Mouse (Mus musculus) mesoderm, embryonic 11.5 days (tissue): ENCODE measurements around the gene Olfr71.

Experiments used
- DNase-seq: peaks from one replicate; pipeline ENCODE4 v3.0.0-alpha.2; 2012; ENCODE audit warnings: low read depth, low spot score

Olfr71 gene

GRCm38 (mm10) chr4:43709869-43710268 lies at the start of gene Olfr71:
TSS of gene Olfr71 (minus strand) at chr4:43710255.
- no peak for DNase-seq

- DNase-seq, result no peak
Observed at GRCm38 (mm10) chr4:43757213-43757612, 47.2 kb upstream of the Olfr71 start.

- DNase-seq, result peak; percentile 47
Observed at GRCm38 (mm10) chr4:43745187-43745586, 35.1 kb upstream of the Olfr71 start.

- no peak for DNase-seq
Observed at GRCm38 (mm10) chr4:43743099-43743498, 33.0 kb upstream of the Olfr71 start.

- no peak for DNase-seq
Observed at GRCm38 (mm10) chr4:43742637-43743036, 32.6 kb upstream of the Olfr71 start.

- no peak for DNase-seq
Observed at GRCm38 (mm10) chr4:43741526-43741925, 31.5 kb upstream of the Olfr71 start.

- no peak for DNase-seq
Observed at GRCm38 (mm10) chr4:43738989-43739674, 29.1 kb upstream of the Olfr71 start.

- DNase-seq, result no peak
Observed at GRCm38 (mm10) chr4:43737144-43737543, 27.1 kb upstream of the Olfr71 start.

- DNase-seq, result no peak
Observed at GRCm38 (mm10) chr4:43733186-43733585, 23.1 kb upstream of the Olfr71 start.

GRCm38 (mm10) chr4:43732171-43732570 lies 22.1 kb upstream of the Olfr71 start:
- DNase-seq, result no peak

GRCm38 (mm10) chr4:43730750-43731297 lies 20.8 kb upstream of the Olfr71 start:
- DNase-seq, result no peak

- DNase-seq, result no peak
Observed at GRCm38 (mm10) chr4:43729794-43730550, 19.9 kb upstream of the Olfr71 start, which contains the start of gene Spaar. TSS of gene Spaar (plus strand) at chr4:43730034.

- no peak for DNase-seq
Observed at GRCm38 (mm10) chr4:43729126-43729525, 19.1 kb upstream of the Olfr71 start.

- no peak for DNase-seq
Observed at GRCm38 (mm10) chr4:43728576-43728954, 18.5 kb upstream of the Olfr71 start.

GRCm38 (mm10) chr4:43727718-43728575 lies 17.9 kb upstream of the Olfr71 start:
- no peak for DNase-seq

- DNase-seq, result no peak
Observed at GRCm38 (mm10) chr4:43726995-43727394, 16.9 kb upstream of the Olfr71 start, which contains the start of gene Hrct1. TSS of gene Hrct1 (plus strand) at chr4:43727188.

- no peak for DNase-seq
Observed at GRCm38 (mm10) chr4:43726228-43726993, 16.4 kb upstream of the Olfr71 start.

- DNase-seq, result peak; percentile 64
Observed at GRCm38 (mm10) chr4:43724764-43725163, 14.7 kb upstream of the Olfr71 start.

GRCm38 (mm10) chr4:43722191-43722590 lies 12.1 kb upstream of the Olfr71 start:
- no peak for DNase-seq

GRCm38 (mm10) chr4:43720491-43721228 lies 10.6 kb upstream of the Olfr71 start:
- DNase-seq, result peak; percentile 24
